Mouse (Mus musculus): ENCODE measurements around the gene Gm43191. TPM values are rescaled to one million over a fixed set of nuclear protein-coding genes. Genes with fewer than 3 reads are reported as not detected.

The Gm43191 gene
- total RNA-seq, 2 experiments from 2014 or later: not detected

- no peak for ATAC-seq (replicated peaks; ENCODE audit: low FRiP score, poor library complexity, severe bottlenecking)
Measured at GRCm38 (mm10) chr3:116635799-116636198, 45.3 kb downstream of the Gm43191 start.

- no peak for ATAC-seq (replicated peaks; ENCODE audit: low FRiP score, poor library complexity, severe bottlenecking)
Measured at GRCm38 (mm10) chr3:116634853-116635252, 46.2 kb downstream of the Gm43191 start.

DNA sequence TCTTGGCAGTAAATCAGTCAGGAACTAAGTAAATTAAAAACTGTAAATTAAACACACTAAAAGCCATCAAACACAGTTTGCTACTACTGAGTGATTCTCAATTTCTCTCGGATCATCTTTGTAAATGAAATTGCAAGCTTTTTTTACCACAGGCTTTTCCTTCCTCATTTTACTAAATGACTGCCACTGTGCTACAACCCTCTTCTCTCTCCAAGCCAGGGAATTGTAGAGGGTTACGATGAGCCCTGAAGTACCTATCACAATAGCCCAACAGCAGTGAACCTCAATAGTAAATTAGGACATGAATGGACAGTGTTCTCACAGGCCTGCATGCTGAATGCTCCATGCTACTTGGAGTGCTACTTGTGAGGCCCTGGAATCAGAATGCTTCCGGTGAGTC, 47.0 kb downstream of the Gm43191 start:
- no peak for ATAC-seq (replicated peaks; ENCODE audit: low FRiP score, poor library complexity, severe bottlenecking)

- ATAC-seq (replicated peaks; ENCODE audit: low FRiP score, poor library complexity, severe bottlenecking): no peak
Measured at GRCm38 (mm10) chr3:116632971-116633370, 48.1 kb downstream of the Gm43191 start.

DNA sequence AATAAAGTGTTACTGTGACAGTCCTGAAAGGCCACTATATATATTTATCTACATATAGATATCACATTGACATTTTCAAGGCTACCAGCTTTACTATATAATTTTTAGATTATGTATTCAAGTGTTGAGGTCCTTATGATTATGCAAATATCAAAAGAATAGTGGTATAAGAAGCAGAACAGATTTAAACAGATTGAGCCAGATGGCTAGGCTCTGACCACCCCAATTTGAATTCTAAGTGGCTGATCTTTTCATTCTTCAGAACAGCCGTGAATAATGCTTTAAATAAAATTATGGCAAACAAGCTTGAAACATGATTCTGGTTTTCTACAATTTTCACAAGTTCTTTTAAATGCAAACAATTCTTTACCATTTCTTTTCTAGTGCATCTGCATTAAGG, 49.6 kb downstream of the Gm43191 start:
- ATAC-seq (replicated peaks; ENCODE audit: low FRiP score, poor library complexity, severe bottlenecking): no peak

- ATAC-seq (replicated peaks; ENCODE audit: low FRiP score, poor library complexity, severe bottlenecking): no peak
Measured at GRCm38 (mm10) chr3:116622641-116623040, 58.4 kb downstream of the Gm43191 start.

GRCm38 (mm10) chr3:116620636-116621370, 60.3 kb downstream of the Gm43191 start:
- peak; percentile 84 for ATAC-seq (replicated peaks; ENCODE audit: low FRiP score, poor library complexity, severe bottlenecking)

- no peak for ATAC-seq (replicated peaks; ENCODE audit: low FRiP score, poor library complexity, severe bottlenecking)
Measured at GRCm38 (mm10) chr3:116618855-116619254, 62.2 kb downstream of the Gm43191 start.

DNA sequence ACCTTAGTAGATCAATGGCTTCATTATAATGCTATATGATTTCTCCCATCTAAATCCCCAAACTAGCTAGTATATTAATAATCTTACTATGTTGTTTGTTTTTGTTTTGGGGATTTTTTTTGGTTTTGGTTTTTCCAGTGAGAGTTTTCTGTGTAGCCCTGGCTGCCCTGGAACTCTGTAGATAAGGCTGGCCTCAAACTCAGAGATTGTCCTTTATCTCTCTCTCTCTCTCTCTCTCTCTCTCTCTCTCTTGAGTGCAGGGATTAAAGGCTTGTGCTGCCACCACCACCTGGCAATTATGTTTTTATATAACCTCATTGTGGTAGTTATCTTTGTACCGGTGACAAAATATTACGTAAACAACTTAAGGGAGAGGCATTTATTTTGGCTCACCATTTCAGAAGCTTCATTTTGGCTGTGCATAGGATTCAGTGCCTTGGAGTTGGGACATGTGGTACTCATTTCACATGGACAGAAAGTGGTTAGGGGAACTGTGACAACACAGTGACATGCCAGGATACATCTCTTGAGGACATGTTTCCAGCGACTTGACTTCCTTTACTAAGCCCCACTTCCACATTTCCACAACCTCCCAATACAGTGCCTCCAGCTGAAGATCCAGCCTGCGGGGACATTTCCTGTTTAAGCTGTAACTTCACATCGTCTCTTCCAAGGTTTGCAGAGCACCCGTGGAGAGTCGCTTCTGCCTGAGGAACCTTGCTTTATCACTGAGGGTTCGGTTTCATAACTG, 65.6 kb downstream of the Gm43191 start:
- no peak for ATAC-seq (replicated peaks; ENCODE audit: low FRiP score, poor library complexity, severe bottlenecking)

GRCm38 (mm10) chr3:116614295-116614892, 66.7 kb downstream of the Gm43191 start, which contains the start of gene Trmt13:
Trmt13 (minus strand) TSS chr3:116614587.
- ATAC-seq (replicated peaks; ENCODE audit: low FRiP score, poor library complexity, severe bottlenecking): no peak

DNA sequence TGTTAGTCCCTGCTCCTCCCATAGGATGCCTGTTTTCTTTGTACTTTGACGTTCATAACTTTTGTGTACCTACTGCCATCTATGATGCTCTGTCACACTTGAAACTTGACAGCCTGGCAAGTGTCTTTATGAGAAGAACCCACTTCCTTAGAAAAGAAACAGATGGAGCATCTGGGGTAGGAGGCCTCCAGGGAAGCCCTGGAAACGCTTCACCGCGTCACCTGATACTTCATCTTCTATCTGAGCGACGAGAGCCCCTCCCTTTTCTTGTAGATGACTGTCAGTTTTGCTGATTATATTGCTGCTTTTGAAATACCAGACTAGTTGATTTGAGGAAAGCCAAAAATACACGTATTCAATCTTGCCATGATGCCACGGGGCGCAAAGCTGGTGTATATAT, 76.5 kb downstream of the Gm43191 start:
- ATAC-seq (replicated peaks; ENCODE audit: low FRiP score, poor library complexity, severe bottlenecking): no peak

DNA sequence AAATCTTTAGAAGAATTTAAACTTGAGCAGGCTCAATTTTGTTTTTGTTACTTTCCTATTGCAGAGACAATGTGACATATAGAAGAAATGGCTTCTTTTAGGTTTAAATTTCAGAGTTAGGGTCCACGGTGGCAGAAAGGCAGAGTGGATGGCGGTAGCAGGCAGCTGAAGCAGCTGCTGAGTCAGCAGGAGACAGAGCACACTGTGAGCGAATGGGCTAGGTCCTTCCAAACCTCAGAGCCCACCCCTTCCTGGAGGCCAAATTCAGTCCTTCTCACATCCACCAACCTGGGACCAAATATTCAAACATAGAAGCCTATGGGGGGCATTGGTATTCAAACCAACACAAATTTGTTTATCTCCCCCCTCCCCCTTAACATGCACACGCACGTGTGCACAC, 79.3 kb downstream of the Gm43191 start:
- ATAC-seq (replicated peaks; ENCODE audit: low FRiP score, poor library complexity, severe bottlenecking): no peak

DNA sequence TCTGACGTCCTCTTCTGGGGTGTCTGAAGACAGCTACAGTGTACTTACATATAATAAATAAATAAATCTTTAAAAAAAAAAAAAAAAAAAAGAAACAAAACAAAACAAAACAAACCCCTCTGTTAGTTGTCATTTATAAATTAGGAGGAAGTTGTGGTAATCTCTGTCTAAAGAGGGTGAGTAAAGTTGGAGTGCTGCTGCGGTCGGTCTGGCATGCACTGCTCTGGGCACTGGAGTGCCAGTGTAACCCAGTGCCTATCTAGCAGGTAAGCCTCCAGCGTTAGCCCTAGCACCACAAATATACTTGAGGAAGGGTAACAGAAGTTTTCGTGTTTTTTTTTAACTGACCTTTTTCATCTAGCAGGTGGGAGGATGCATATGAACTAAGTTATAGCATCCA, 80.1 kb downstream of the Gm43191 start:
- ATAC-seq (replicated peaks; ENCODE audit: low FRiP score, poor library complexity, severe bottlenecking): no peak

DNA sequence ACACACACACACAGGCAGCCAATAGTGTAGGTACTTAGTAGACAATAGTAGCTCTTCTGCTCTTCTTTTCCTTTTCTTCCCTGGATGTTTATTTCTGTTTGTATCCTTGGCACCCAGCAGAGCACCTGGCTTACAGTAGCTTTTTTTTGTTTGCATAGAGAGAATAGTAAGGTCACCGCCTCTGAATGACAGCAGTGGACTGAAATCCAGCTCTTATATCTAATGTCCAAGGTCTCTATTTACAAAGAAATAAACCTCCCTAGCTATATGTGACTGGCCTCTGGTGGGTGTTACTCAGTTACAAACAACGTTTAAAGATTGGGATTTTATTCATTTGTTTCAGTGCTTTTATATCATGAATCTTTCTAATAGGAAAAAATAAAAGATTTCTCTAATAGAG, 81.4 kb downstream of the Gm43191 start:
- ATAC-seq (replicated peaks; ENCODE audit: low FRiP score, poor library complexity, severe bottlenecking): no peak

DNA sequence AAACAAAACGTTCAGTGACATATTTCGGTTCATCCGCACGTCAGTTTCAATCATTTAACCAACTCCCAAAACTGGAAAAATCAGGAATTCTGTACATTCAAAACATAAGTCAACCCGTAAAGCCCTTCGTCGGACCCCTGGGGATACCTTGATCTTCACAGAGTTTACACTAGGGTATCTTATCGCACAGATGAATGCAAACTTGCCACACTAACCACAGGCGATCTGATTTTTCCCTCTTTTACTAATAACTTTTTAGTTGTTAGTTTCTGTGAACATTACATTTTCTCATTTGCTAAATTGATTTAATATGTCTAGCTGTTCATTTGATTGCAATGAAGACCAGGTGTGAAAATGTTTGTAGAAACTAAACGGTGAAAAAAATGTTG, 85.5 kb downstream of the Gm43191 start:
- ATAC-seq (replicated peaks; ENCODE audit: low FRiP score, poor library complexity, severe bottlenecking): no peak

DNA sequence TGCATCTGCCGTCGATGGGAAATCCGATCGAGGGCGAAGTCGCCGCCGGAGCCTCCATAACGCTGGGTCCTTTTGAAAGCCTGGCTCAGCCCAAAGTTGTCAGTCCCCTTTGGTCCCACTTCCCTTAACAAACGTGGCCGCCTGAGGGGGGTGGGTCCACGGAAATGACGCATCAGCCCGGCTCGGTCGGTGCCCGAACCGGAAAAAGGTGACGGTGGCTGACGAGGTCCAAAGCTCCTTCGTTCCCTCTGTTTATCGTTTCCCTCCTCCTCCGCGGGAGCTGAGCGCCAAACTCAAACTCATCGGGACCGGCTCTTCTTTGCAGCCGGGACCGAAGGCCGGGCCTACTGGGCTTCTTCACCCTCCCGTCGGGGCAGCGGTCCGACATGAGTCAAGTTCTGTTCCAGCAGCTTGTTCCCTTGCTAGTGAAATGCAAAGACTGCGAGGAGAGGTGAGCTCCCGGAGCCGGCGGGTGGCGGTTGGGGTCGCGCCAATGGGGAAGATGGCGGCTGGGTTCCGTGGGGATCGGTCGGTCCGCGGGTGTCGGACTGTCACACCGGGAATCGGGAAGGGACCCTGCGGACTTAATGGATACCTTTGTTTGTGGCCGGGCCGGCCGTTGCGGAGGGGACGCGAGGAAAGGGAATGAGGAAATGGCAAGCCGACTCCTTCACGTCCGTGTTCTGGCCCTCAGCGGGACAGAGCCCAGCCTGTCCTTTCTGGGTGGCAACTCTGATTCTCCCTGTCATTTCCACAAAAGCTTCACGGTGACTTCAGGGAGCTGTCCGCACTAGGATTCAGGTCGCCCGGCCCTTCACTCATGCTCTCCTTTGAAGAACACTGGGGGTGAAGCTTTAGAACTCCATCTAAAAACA, 86.1 kb downstream of the Gm43191 start, which contains the start of gene Sass6:
Sass6 (plus strand) TSS at position 255 of the 875 bp plus-strand sequence.
- ATAC-seq (replicated peaks; ENCODE audit: low FRiP score, poor library complexity, severe bottlenecking): peak; percentile 94

- ATAC-seq (replicated peaks; ENCODE audit: low FRiP score, poor library complexity, severe bottlenecking): peak; percentile 64
Measured at GRCm38 (mm10) chr3:116594076-116594727, 86.9 kb downstream of the Gm43191 start.

All from erythroid progenitor cell, adult 5-6 weeks (primary cell).